Mouse (Mus musculus): ENCODE measurements around the gene Tbc1d17. TPM values are rescaled to one million over a fixed set of nuclear protein-coding genes. Genes with fewer than 3 reads are reported as not detected.

Gene Tbc1d17
- total RNA-seq (2023), result 102 TPM

DNA sequence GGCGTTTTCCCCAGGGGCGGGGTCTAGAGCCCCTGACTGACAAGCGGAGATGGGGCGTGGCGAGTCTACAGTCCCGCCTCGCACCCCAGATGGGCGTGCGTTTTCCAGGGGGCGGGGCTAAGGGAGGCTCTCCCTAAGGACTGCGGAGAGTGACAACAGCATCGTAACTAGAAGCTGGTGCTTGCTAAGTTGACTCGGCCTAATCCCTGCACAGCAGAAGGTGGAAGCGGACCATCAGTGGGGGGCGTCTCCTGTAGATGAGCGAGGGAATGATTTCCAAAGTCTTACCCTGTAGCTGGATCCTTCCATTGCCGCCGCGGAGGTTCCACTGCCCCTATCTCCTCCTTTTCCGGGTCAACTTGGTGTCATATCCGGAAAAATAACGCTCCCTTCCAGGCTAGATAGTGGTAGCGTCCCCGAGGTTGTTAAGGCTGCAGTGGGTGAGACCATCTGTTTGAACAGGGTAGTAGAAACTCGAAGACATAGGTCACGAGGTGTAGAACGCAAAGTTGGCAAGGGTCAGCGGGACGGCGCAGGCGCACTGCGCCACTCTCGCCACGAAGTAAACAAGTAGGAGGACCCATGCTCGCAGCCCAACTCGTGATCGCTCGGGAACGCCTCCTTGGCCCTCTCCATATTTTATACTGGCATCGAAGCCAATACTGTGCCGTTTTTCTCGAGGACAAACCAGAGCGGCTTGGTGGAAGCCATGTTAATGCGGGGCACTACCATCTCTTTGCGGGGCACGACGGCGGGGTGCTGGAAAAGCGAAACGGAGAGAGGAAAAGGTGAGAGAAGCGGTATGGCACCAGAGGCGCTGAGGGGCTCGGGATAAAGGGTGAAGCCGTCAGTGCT, at the start of gene Tbc1d17, which contains the start of gene Akt1s1:
Tbc1d17 (minus strand) TSS at position 519 of the 855 bp plus-strand sequence.
Akt1s1 (plus strand) TSS at position 431 of the 855 bp plus-strand sequence.

DNA sequence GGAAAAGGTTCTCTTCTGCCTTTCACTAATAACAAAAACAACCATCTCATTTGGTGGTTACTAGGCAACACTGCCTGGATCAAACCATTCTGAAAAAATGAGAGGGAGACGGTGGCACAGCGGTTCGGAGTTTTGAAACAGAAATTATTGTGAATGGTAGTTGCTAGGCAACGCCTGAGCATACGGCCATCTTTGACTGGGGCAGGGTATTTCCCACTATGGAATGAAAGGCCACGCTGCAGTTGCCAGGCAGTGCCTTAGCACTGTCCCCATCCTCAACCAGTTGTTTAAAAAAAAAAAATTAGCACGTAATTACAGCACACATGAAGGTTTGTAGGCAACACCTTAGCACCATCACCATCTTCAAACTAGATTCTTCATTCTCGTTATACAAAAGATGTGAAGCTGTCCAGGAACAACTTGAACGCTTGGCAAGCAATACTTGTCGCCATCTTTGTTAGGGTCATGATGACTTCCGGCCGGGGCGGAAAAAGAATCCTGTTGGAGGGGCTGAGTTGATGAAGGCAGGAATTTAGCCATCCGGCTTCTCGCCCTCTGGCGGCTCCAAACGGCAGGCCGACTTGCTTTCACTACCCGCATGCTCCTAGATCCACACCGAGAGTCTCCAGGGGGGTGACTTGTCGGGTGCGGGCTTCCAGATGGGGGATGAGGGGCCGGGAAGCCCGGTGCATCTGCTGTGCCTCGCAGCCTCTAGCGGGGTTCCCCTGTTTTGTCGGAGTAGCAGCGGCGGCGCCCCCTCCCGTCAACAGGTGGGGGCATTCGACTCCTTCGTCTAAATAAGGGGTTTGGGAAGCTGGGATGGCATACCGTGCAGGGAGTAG, 46.9 kb upstream of the Tbc1d17 start, which contains the start of gene Fuz:
Fuz (plus strand) TSS at position 487 of the 842 bp plus-strand sequence.

DNA sequence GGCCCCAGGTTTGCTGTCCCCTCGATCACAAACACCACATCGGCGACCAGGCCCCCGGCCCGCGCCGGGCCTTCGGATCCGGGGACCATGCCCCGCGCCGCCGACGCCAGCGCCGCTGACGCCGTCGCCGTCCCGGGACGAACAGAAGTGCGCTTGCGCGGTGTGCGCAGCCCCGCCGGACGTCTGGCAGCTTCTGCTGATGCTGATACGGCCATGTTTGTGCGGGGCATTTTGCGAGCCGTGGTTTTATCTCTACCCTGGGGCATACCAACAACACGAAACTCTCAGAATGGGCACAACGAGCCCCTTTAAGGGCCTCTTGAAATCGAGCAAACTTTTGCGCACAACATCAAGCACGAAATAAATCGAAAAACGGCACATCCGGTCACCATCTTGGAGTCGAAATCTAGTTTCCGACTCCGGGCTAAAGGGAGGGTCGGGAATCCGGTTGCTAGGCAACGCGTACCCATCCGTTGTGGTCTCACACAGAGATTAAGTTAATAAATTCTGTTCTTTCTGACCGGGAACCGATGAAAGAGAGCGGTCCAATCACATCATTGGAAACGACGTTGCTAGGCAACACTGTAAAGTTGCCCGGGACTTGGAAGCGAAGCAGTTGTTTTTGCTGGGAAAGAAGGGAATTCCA, 43.5 kb upstream of the Tbc1d17 start, which contains the start of gene Med25:
Med25 (minus strand) TSS at position 437 of the 646 bp plus-strand sequence.

DNA sequence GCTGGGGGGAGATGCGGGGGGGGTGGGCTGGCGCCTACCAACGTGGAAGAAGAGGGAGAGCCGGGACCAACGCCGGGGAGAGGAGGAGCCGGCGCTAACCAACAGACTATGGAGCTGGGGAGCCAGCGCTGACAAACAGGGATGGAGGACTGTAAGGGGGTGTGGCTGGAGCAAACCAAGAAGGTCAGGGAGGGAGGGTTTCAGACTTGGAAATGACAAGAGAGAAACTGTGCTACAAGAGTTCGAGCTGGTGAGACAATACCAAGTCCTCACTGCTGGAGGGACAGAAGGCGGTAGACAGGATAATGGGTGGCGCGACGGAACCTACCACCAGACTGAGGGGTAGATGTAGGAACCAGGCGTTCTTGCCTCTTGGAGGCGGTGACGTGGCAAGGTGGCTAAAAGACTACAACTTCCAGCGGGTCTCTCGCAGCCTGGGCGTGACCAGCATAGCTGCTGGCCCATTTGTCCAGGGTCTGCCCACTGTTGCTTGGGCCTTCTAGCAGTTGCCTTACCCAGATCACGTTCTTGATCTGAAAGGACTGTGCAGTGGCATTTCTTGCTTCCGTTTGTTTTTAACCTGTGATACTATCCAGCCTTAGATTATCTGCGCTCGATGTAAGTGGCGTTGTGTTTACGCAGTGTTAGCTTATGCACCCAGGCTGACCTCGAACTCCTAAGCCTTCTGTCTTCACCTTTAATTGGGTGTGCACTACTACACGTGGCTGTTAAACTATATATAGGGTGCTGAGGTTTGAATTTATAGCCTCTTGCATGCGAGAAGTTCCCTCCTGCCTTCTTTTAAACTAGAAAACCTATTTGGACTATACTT, 21.0 kb upstream of the Tbc1d17 start, which contains the start of gene Ptov1:
Ptov1 (minus strand) TSS at position 92 of the 832 bp plus-strand sequence.

DNA sequence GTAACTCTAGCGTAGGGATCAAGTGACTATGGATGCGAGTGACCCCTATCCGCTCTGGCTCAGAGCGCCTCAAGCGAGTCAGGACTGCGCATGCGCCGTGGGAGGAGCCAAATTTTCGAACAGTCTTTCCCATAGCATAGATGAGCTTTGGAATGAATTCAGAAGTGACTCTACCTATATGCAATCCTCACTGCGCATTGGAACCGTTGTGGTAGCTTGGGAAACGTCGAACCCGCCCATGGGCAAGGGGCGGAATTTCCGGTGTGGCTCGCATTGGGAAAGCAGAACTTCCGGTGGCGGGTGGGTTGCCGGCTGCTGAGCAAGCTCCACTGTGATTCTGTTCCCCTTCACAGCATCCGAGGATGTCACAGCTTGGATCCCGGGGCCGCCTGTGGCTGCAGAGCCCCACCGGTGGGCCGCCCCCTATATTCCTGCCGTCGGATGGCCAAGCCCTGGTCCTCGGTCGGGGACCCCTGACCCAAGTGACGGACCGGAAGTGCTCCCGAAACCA, 8.2 kb upstream of the Tbc1d17 start, which contains the start of gene Pnkp:
Pnkp (plus strand) TSS at position 98 of the 511 bp plus-strand sequence.

DNA sequence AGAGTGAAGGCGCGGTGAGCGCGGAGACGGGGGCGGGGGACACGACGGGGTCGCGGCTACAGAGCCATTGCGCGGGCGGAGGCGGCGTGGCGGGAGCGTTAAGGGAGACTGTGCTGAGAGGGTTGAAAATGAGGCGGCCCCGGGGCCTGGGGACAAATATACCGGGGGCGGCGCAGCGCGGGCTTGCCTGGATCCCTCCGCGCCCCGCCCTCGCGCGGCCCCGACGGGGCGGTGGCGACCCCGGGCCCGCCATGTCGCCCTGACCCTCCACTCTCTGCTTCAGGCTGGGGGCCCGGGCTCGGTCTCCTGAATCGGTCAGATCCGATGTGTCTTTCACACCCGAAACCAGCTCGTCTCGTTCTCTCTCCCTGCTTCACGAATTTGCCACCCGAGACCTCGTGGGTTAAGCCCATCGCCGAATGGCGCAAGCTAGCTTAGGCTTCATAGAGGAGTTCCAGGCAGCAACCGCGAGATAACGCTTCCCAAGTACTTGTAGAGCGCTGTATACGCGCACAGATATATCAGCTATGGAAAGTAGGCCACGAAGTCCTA, 32.3 kb downstream of the Tbc1d17 start, which contains the start of gene Atf5:
Atf5 (minus strand) TSS at position 189 of the 552 bp plus-strand sequence.

DNA sequence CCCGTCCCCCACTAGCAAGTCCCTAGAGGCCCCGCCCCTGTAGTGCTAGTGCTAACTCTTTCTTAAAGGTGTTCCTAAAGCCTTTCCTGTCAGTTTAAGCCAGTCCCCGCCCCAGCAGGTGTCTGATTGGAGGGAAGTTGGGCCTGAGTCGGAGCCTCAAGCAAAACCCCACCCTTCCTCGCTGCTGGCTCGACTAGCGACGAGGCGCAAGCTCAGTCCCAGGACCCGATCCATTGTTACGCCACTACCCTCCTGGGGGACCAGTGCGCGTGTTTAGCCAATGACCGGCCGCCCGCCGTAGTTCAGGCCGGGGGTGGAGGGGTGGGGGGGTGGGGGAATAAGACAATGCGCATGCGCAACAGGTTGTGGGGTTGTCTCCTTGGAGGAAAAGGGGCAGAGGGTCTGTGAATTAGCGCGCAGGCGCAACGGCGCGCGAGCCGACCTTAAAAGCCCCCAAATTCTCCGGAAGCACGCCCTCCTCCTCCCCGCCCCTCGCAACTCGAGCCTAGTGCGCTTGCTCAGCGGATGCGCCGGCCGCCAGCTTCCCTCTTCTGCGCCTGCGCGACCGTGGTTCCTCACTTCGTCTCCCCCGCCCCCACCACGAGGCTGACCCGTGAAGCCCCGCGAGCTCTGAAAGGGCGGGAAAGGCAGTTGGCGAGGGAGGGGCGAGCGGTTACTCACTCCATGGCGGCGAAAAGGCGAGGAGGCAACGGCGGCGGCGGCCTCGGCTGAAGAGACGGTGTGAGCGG, 33.0 kb downstream of the Tbc1d17 start, which contains the start of the genes Nup62 and Il4i1:
Nup62 (plus strand) TSS at position 368 of the 749 bp plus-strand sequence.
Il4i1 (plus strand) TSS at position 667 of the 749 bp plus-strand sequence.

Other genes with a start within 250 kb of the Tbc1d17 start
- gene Myh14, start 178.2 kb downstream of the Tbc1d17 start, total RNA-seq (2023), result not detected
- gene Izumo2, start 140.3 kb downstream of the Tbc1d17 start, total RNA-seq (2023), result not detected
- 70.7 TPM for gene Vrk3, start 100.7 kb downstream of the Tbc1d17 start, total RNA-seq (2023)
- 0.88 TPM for gene Zfp473, start 98.0 kb downstream of the Tbc1d17 start, total RNA-seq (2023)
- gene Nup62, start 33.0 kb downstream of the Tbc1d17 start, total RNA-seq (2023), result 30.5 TPM
- 11.5 TPM for gene Il4i1, start 32.7 kb downstream of the Tbc1d17 start, total RNA-seq (2023)
- gene Atf5, start 32.4 kb downstream of the Tbc1d17 start, total RNA-seq (2023), result 5.1 TPM
- gene Akt1s1, start 88 bp downstream of the Tbc1d17 start, total RNA-seq (2023), result 40.7 TPM
- 51.4 TPM for gene Pnkp, start 8.1 kb upstream of the Tbc1d17 start, total RNA-seq (2023)
- 17.6 TPM for gene Ptov1, start 20.7 kb upstream of the Tbc1d17 start, total RNA-seq (2023)
- gene Med25, start 43.6 kb upstream of the Tbc1d17 start, total RNA-seq (2023), result 74.7 TPM
- gene Fuz, start 47.0 kb upstream of the Tbc1d17 start, total RNA-seq (2023), result 18.1 TPM
- 71.6 TPM for gene Ap2a1, start 80.4 kb upstream of the Tbc1d17 start, total RNA-seq (2023)
- not detected for gene Tsks, start 94.1 kb upstream of the Tbc1d17 start, total RNA-seq (2023)
- gene Cpt1c, start 125.8 kb upstream of the Tbc1d17 start, total RNA-seq (2023), result 0.76 TPM
- gene Prmt1, start 137.5 kb upstream of the Tbc1d17 start, total RNA-seq (2023), result 116 TPM
- gene Irf3, start 148.6 kb upstream of the Tbc1d17 start, total RNA-seq (2023), result 134 TPM
- 12.2 TPM for gene Bcl2l12, start 149.6 kb upstream of the Tbc1d17 start, total RNA-seq (2023)
- 92.7 TPM for gene Scaf1, start 167.3 kb upstream of the Tbc1d17 start, total RNA-seq (2023)
- 5.5 TPM for gene Rras, start 168.9 kb upstream of the Tbc1d17 start, total RNA-seq (2023)
- 68.4 TPM for gene Prr12, start 203.8 kb upstream of the Tbc1d17 start, total RNA-seq (2023)
- 75.9 TPM for gene Nosip, start 213.3 kb upstream of the Tbc1d17 start, total RNA-seq (2023)
- 1.5 TPM for gene Prrg2, start 213.6 kb upstream of the Tbc1d17 start, total RNA-seq (2023)
- 6.3 TPM for gene Rcn3, start 243.1 kb upstream of the Tbc1d17 start, total RNA-seq (2023)